Mouse (Mus musculus) liver, adult 2 months (tissue): ENCODE measurements around the gene Eno2.

Experiments used
- CTCF ChIP-seq: fragments of 200-500 bp; IDR thresholded peaks from 2 replicates; pipeline ENCODE4 v1.5.1; 2011; ENCODE audit warnings: low read depth, low read length, control low read depth
- POLR2A ChIP-seq: fragments of 200-500 bp; IDR thresholded peaks from 2 replicates; pipeline ENCODE4 v1.6.1; 2011; ENCODE audit warnings: low read length, control low read depth; ENCODE audit not compliant: insufficient read depth; ENCODE audit errors: extremely low read depth

- TF ChIP-seq CTCF (no peak), POLR2A (no peak)
These were observed 48.5 kb upstream of the Eno2 start for GRCm38 (mm10) chr6:124817971-124818370.
